Mouse (Mus musculus) embryonic facial prominence, embryonic 14.5 days (tissue): ENCODE data around the gene Sgsm2. TPM values are rescaled to one million over a fixed set of nuclear protein-coding genes. Genes with fewer than 3 reads are reported as not detected.

Experiments
- ATAC-seq: fragments of 200-750 bp; cut with Nextera tagmentation; 2 replicates; pipeline ENCODE4 v1.8.0; 2017; ENCODE audit warnings: low read depth, moderate number of reproducible peaks, moderate TSS enrichment
- DNase-seq: peaks from one replicate; pipeline ENCODE4 v3.0.0-alpha.2; 2015; ENCODE audit warnings: low spot score
- H3K27ac ChIP-seq: fragments of 300-500 bp; sonication (generic); replicated peaks from 2 replicates; pipeline ENCODE4 v1.5.1; 2014; ENCODE audit warnings: low read depth, mild to moderate bottlenecking, low read length, moderate library complexity
- H3K27me3 ChIP-seq: fragments of 300-500 bp; sonication (generic); replicated peaks from 2 replicates; pipeline ENCODE4 v1.6.1; 2014; ENCODE audit warnings: low read length; ENCODE audit not compliant: control insufficient read depth, insufficient read depth
- H3K36me3 ChIP-seq: fragments of 300-500 bp; sonication (generic); 2 replicates; pipeline ENCODE4 v1.6.1; 2014; ENCODE audit warnings: low read length, mixed read lengths; ENCODE audit not compliant: control insufficient read depth, insufficient read depth
- H3K4me1 ChIP-seq: fragments of 300-500 bp; sonication (generic); 2 replicates; pipeline ENCODE4 v1.6.1; 2014; ENCODE audit warnings: antibody characterized with exemption, low read length; ENCODE audit not compliant: control insufficient read depth, insufficient read depth
- H3K4me2 ChIP-seq: fragments of 300-500 bp; sonication (generic); 2 replicates; pipeline ENCODE4 v1.6.1; 2014; ENCODE audit warnings: low read depth, mild to moderate bottlenecking, low read length, moderate library complexity, mixed read lengths
- H3K4me3 ChIP-seq: fragments of 300-500 bp; sonication (generic); 2 replicates; pipeline ENCODE4 v1.5.1; 2014; ENCODE audit warnings: low read depth, mild to moderate bottlenecking, low read length
- H3K9ac ChIP-seq: fragments of 300-500 bp; sonication (generic); 2 replicates; pipeline ENCODE4 v1.6.1; 2014; ENCODE audit warnings: low read depth, mild to moderate bottlenecking, low read length, moderate library complexity, mixed read lengths
- H3K9me3 ChIP-seq: fragments of 300-500 bp; sonication (generic); 2 replicates; pipeline ENCODE4 v1.6.1; 2016; ENCODE audit warnings: low read length; ENCODE audit not compliant: control insufficient read depth
- WGBS: fragments of 180-500 bp; shearing (Covaris S2); extraction: QIAGEN DNeasy Blood & Tissue Kit; methylation state at CpG from one replicate; pipeline ENCODE4 v1.1.7; 2014; 5-methylcytosine and 5-hydroxymethylcytosine counted together
- polyA plus RNA-seq: library from polyadenylated mRNA; unstranded; fragments of >200 nt; fragmentation: Nextera tagmentation; extraction: Ambion mirVana; gene quantifications from 2 replicates; pipeline ENCODE4 v1.2.1, GENCODE M21; 2014

Sgsm2 gene
- polyA plus RNA-seq, 1 experiment from 2014 or later: 4.9 TPM

DNA sequence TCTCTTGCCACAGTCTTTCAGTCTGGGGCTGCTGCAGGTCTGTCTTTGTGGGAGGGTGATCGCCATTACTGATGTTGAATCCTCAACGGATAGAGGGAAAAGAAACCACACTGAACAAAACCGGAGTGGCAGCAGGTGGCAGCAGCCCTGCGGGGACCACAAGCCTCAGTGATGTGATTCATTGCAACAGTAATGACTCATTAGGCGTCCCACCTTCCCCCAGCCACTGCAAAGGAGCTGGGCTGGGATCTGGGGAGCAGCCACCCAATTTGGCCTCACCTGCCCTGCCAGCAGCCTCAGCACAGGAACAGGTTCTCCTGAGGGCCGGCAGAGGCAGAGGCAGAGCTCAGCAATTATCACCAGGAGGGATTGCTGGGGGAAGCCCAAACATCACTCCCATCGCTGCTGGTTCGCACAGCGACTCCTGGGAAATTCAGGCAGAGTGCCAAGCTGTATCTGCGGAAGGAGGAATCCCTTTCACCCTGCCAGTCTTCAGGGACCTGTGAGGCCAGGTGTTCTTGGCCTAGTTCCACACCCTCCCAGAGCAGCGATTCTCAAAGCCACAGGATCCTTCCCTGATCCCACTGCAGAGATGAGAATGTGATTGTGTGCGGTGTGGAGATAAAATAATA is 25.8 kb downstream of the Sgsm2 start:
- H3K9ac ChIP-seq: no peak overlapping the region; the same call in 1 of the 2 replicates
- no peak overlapping the region for H3K4me3 ChIP-seq

DNA sequence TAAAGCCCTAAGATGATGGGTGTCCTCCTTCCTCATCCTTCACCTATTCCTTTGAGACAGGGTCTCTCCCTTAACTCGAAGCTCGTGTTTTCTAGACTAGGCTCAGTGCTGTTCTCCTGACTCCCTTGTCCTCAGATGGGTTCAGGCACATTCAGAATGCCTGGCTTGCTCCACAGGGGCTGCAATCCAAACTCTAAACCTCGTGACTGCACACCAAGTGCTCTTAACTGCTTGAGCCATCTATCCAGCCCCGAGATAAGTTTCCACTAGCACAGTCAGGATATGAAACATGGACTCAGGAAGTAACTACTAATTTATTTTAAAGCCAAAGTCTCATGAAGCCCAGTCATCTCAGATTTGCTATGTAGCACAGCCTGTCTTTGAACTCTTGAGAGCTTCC is 26.3 kb downstream of the Sgsm2 start:
- Histone ChIP-seq H3K36me3 (no peaks in the 10 kb centered on the region), H3K4me1 (no peaks in the 10 kb centered on the region), H3K27ac (peak overlapping the region; percentile 16), H3K4me2 (no peak overlapping the region), H3K9ac (no peak overlapping the region), H3K27me3 (no peaks in the 10 kb centered on the region), H3K9me3 (no peaks in the 10 kb centered on the region), H3K4me3 (no peak overlapping the region)
- DNase-seq (no peak), ATAC-seq (no peak)
- 59% methylated on average over 4 of the region's 4 CpGs for WGBS

More for the DNA sequence above, 25.8 kb downstream of the Sgsm2 start:
- Histone ChIP-seq H3K27ac (peak overlapping the region; percentile 16), H3K4me1 (no peaks in the 10 kb centered on the region), H3K4me2 (no peak overlapping the region), H3K27me3 (no peaks in the 10 kb centered on the region), H3K9me3 (no peaks in the 10 kb centered on the region), H3K36me3 (no peaks in the 10 kb centered on the region)
- ATAC-seq: peak; percentile 76
- DNase-seq: peak; percentile 90
- 21% methylated on average over 12 of the region's 12 CpGs for WGBS

DNA sequence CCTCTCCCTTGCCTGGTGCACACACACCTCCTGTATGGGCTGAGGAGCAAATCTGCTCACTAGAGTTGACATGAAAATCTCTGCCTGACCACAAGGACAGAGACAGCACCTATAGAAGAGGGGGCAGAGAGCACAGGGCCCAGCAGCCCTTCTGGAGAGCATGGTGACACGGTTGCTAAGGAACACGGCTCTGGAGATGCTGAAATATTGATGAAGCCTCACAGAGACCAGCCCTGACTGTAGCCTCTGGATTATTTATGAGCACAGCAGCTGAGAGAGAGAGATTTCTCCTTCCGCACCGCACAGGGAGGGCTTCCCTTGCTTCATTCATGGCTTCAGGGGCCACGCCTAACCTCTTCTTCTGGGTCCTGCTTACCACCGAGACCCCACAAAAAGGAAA is 27.3 kb downstream of the Sgsm2 start:
- Histone ChIP-seq H3K27me3 (no peaks in the 10 kb centered on the region), H3K4me3 (no peak overlapping the region), H3K36me3 (no peaks in the 10 kb centered on the region), H3K4me2 (no peak overlapping the region), H3K9ac (no peak overlapping the region), H3K27ac (no peak overlapping the region), H3K9me3 (no peaks in the 10 kb centered on the region), H3K4me1 (no peaks in the 10 kb centered on the region)
- no peak for DNase-seq
- 88% methylated on average over 6 of the region's 6 CpGs for WGBS
- no peak for ATAC-seq

DNA sequence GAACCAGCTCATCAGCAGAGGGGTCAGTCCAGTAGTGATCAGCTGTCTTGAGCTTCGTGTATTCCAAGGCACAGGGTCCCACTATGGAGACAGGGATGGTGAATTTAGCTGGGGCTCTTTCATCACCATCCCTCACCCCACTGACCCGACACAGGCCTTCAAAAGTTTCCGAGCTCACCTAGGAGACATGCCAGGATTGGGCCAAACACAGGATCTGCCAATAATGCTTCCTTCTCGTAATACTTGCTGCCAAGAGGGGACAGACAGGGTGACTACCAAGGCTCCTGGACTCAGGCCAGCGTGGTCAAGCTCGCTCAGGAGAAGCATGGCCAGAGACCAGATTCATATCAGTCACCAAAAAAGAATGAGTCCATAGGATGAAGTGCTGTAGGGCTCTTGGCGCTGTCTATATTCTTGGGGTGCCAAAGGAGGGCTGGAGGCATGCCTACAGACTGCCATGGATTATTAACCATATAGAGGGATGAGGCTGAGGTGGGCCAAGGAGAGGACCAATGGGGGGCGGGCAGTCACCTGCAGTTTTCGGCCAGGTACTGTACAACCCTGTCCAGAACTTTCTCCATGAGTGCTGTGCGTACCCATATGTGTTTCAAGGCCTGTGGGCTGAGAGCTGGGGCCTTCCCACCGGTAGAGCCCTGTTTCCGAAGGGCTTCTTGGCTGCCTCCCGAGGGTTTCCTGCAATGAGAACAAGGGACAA is 28.7 kb downstream of the Sgsm2 start:
- DNase-seq: no peak
- H3K4me3 ChIP-seq: no peak overlapping the region
- no peaks in the 10 kb centered on the region for H3K27me3 ChIP-seq
- no peaks in the 10 kb centered on the region for H3K9me3 ChIP-seq
- H3K9ac ChIP-seq: no peak overlapping the region
- WGBS: 91% methylated on average over 13 of the region's 13 CpGs
- H3K27ac ChIP-seq: no peak overlapping the region
- H3K4me1 ChIP-seq: no peaks in the 10 kb centered on the region
- no peaks in the 10 kb centered on the region for H3K36me3 ChIP-seq
- no peak for ATAC-seq
- H3K4me2 ChIP-seq: no peak overlapping the region

DNA sequence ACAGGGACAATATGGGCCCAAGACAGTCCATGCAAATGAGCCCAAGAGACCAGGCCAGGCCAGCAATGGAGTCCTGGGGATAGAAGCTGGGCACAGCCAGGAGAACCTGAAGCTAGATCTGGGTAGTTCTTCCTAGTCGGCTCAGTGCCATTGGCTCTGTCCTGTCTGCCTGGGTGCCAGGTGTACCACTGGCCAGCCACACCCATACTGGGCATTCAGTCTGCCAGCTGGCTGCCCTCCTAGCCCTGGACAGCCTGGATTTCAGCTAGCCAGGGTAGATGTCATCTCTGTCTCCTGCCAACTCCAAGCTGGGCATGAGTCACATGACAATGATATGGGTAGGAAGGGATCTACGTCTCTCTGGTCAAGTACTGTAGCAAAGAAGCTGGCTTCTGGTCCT is 29.7 kb downstream of the Sgsm2 start:
- no peak for ATAC-seq
- H3K4me1 ChIP-seq: no peaks in the 10 kb centered on the region
- 96% methylated on average over 2 of the region's 2 CpGs for WGBS
- H3K4me3 ChIP-seq: no peak overlapping the region
- H3K27me3 ChIP-seq: no peaks in the 10 kb centered on the region
- DNase-seq: no peak
- no peak overlapping the region for H3K9ac ChIP-seq
- no peaks in the 10 kb centered on the region for H3K9me3 ChIP-seq
- H3K27ac ChIP-seq: no peak overlapping the region
- no peaks in the 10 kb centered on the region for H3K36me3 ChIP-seq
- H3K4me2 ChIP-seq: no peak overlapping the region

DNA sequence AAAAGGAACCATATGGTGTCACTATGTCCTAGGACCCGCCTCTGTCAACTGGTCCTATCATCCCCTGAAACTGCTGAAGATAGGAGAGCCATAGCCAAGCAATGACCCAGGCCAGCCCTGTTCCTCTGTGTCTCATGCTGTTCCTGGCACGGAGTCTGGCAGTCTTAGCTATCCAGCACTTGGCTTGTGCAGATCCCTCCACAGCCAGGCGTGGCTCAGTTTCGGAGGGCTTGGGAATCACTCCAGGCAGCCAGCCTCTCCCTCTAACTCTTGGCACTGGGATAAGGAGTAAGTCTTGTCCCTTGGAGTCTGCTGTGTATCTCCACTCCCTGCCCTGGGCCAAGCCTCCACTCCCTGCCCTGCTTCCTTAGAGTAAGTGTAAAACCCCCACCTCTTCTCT is 30.2 kb downstream of the Sgsm2 start:
- ATAC-seq: no peak
- Histone ChIP-seq H3K9ac (no peak overlapping the region), H3K27me3 (no peaks in the 10 kb centered on the region), H3K4me1 (no peaks in the 10 kb centered on the region), H3K9me3 (no peaks in the 10 kb centered on the region), H3K27ac (no peak overlapping the region), H3K36me3 (no peaks in the 10 kb centered on the region), H3K4me2 (no peak overlapping the region), H3K4me3 (no peak overlapping the region)
- WGBS: 74% methylated on average over 4 of the region's 4 CpGs
- peak; percentile 51 for DNase-seq

DNA sequence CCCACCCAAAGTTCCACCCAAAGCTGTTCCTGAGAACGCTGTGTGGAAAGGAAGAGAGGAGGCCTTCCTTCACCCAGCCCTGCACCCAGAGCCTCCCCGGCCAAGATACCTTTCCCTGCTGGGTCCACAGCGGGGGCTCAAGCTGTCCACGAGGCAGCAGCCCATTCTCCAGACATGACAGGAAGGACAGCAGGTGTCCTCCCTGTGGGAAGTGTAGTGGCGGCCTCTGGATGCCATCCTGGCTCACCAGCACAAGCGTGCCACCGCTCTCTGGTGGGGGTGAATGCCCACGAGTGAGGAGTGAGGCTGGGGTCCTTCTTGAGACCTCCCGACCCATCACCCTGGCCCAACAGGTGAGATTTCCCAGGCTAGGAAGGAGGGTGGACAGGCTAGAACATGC is 31.6 kb downstream of the Sgsm2 start:
- H3K4me3 ChIP-seq: no peak overlapping the region
- 74% methylated on average over 9 of the region's 9 CpGs for WGBS
- DNase-seq (no peak), ATAC-seq (no peak)
- H3K9ac ChIP-seq: no peak overlapping the region; the same call in 1 of the 2 replicates
- H3K4me1 ChIP-seq: no peaks in the 10 kb centered on the region
- H3K4me2 ChIP-seq: no peak overlapping the region
- H3K27me3 ChIP-seq: no peaks in the 10 kb centered on the region
- H3K36me3 ChIP-seq: no peaks in the 10 kb centered on the region
- H3K9me3 ChIP-seq: no peaks in the 10 kb centered on the region
- no peak overlapping the region for H3K27ac ChIP-seq

DNA sequence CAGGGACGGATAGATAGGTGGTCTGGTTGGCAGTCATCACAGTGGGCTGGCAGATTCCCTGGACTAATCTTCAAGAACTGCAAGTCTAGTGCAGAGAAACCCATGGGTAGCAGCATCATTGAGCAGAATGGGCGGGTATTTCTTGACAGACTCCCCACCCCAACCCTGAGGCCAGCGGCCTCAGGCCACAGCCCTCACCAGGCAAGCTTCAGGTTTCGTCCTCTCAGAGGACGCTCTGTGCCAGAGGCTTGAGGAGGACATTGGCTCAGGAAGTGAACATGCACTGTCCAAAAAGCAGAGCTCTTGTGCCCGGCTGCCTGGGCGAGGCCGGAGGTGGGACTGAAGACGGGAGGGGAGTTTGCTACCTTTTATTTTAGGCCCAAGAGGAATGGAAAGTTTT is 32.4 kb downstream of the Sgsm2 start:
- no peak overlapping the region for H3K4me2 ChIP-seq
- H3K4me1 ChIP-seq: no peaks in the 10 kb centered on the region
- DNase-seq (no peak), ATAC-seq (no peak)
- no peaks in the 10 kb centered on the region for H3K9me3 ChIP-seq
- H3K27ac ChIP-seq: no peak overlapping the region
- WGBS: 84% methylated on average over 9 of the region's 9 CpGs
- no peak overlapping the region for H3K4me3 ChIP-seq
- H3K27me3 ChIP-seq: no peaks in the 10 kb centered on the region
- H3K9ac ChIP-seq: no peak overlapping the region
- H3K36me3 ChIP-seq: no peaks in the 10 kb centered on the region

DNA sequence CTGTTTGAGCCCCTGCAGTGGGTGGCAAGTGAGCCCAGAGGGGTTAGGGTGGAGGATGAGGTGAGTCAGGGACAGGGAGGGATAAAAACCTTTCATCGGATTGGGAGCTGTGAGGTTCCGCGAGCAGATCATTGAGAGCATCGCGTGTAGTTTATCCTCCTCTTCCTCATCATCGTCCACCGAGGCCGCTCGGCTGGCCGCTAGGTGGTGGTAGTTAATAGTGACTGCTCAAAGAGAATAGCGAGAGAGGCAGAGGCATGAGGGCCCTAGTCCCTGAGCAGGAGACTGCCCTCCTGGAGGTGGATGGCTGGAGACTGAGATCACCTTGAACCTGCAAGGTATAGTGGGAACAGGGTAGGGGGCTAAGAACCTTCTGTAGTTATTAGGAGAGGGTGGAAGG is 33.4 kb downstream of the Sgsm2 start:
- Histone ChIP-seq H3K9me3 (no peaks in the 10 kb centered on the region), H3K27me3 (no peaks in the 10 kb centered on the region), H3K4me2 (no peak overlapping the region), H3K4me3 (no peak overlapping the region), H3K9ac (no peak overlapping the region), H3K27ac (no peak overlapping the region), H3K36me3 (no peaks in the 10 kb centered on the region), H3K4me1 (no peaks in the 10 kb centered on the region)
- DNase-seq (no peak), ATAC-seq (0 out of 2 replicates have a peak, but pooled peaks have one; percentile 9)
- WGBS: 19% methylated on average over 11 of the region's 11 CpGs
